Mouse (Mus musculus): ENCODE data around the gene Senp3.
"Not testable (repeated sequence)": the region's sequence is repeated elsewhere in the genome, so short reads cannot be mapped to it uniquely, and the experiment has no call there.

The Senp3 gene

GRCm38 (mm10) chr11:69635471-69635870 is 46.4 kb downstream of the Senp3 start:
- no peak for DNase-seq

DNA sequence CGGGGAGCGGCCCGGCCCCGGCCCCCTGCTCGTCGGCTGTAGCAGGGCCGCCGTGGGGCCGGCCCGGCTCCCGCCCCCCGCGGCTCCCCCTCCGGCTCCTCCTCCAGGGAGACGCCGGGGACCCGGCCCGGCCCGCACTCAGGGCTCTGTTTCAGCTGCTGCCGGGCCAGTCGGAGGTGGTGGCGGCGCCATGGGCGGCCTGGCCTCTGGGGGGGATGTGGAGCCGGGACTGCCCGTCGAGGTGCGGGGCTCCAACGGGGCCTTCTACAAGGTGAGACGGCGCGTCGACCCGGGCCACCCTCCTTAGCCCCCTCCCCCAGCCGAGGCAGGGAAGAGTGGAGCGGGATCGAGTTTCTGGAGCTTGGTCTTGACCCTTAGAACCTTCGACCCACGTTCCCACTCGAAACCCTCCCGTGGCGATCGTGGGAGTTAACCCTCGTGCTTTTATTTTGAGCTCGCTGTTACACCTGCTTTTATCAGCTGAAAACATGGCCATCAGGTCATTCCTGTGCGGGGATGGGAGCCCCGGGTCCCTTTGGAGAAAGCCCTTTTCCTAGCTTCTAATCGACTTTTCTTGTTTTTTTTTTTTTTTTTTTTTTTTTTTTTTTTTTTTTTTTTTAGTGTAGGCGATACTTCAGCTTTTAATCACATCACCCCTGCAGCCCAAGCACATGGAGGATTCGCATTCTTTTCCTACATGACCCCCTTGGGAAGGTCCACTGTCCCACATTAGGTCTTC is 48.6 kb downstream of the Senp3 start:
- peak; percentile 47 to 49 for DNase-seq

- DNase-seq: peak; percentile 100
These were observed 49.4 kb downstream of the Senp3 start, which contains the start of gene Fxr2 for GRCm38 (mm10) chr11:69632284-69633089. TSS of gene Fxr2 (plus strand) at chr11:69632990.

DNA sequence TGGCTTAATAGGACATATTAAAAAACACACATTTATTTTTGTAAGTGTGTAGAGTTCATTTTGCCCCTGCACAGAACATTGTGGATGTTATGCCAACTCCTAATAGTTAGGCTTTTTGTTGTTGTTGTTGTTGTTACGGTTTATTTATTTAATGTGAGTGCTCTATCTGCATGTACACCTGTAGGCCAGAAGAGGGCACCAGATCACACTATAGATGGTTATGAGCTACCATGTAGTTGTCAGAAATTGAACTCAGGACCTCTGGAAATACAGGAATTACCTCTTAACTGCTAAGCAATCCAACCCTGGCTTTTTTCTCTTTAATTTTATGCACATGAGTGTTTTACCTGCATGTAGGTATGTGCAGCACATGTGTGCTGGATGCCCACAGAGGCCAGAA is 52.1 kb downstream of the Senp3 start:
- DNase-seq: no peak

GRCm38 (mm10) chr11:69628286-69628685 is 53.6 kb downstream of the Senp3 start:
- peak; percentile 67 to 85 for DNase-seq

DNA sequence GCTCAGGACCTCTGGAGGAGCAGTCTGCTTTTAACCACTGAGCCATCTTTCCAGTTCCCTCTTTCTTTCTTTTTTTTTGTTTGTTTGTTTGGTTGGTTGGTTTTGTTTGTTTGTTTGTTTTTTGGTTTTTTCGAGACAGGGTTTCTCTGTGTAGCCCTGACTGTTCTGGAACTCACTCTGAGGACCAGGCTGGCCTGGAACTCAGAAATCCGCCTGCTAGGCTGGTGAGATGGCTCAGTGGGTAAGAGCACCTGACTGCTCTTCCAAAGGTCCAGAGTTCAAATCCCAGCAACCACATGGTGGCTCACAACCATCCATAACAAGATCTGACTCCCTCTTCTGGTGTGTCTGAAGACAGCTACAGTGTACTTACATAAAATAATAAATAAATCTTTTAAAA is 57.5 kb downstream of the Senp3 start:
- DNase-seq: not testable (repeated sequence)
